Mouse (Mus musculus) heart, postnatal 0 days (tissue): ENCODE measurements around the gene Dennd2a. TPM values are rescaled to one million over a fixed set of nuclear protein-coding genes. Genes with fewer than 3 reads are reported as not detected.

ENCODE experiments used
- ATAC-seq: fragments of 200-750 bp; cut with Nextera tagmentation; 2 replicates; pipeline ENCODE4 v1.8.0; 2017; ENCODE audit warnings: low read depth, moderate number of reproducible peaks, moderate library complexity; ENCODE audit not compliant: insufficient read depth
- DNase-seq: peaks from one replicate; pipeline ENCODE4 v3.0.0-alpha.2; 2016; ENCODE audit warnings: low spot score
- H3K27ac ChIP-seq: fragments of 300-500 bp; sonication (generic); 2 replicates; pipeline ENCODE4 v1.5.1; 2014; ENCODE audit warnings: low read depth, mild to moderate bottlenecking
- H3K27me3 ChIP-seq: fragments of 300-500 bp; sonication (generic); 2 replicates; pipeline ENCODE4 v1.6.1; 2014; ENCODE audit warnings: low read length, mixed read lengths; ENCODE audit not compliant: control insufficient read depth, insufficient read depth
- H3K36me3 ChIP-seq: fragments of 300-500 bp; sonication (generic); replicated peaks from 2 replicates; pipeline ENCODE4 v1.6.1; 2014; ENCODE audit warnings: low read length, mixed read lengths; ENCODE audit not compliant: control insufficient read depth, insufficient read depth
- H3K4me1 ChIP-seq: fragments of 300-500 bp; sonication (generic); 2 replicates; pipeline ENCODE4 v1.6.1; 2014; ENCODE audit warnings: antibody characterized with exemption; ENCODE audit not compliant: control insufficient read depth, insufficient read depth
- H3K4me2 ChIP-seq: fragments of 300-500 bp; sonication (generic); 2 replicates; pipeline ENCODE4 v1.6.1; 2014; ENCODE audit warnings: low read depth, mild to moderate bottlenecking, low read length, moderate library complexity
- H3K4me3 ChIP-seq: fragments of 300-500 bp; sonication (generic); 2 replicates; pipeline ENCODE4 v1.5.1; 2014; ENCODE audit warnings: low read depth, low read length
- H3K9ac ChIP-seq: fragments of 300-500 bp; sonication (generic); replicated peaks from 2 replicates; pipeline ENCODE4 v1.6.1; 2014; ENCODE audit warnings: low read depth, low read length, mixed read lengths
- H3K9me3 ChIP-seq: fragments of 300-500 bp; sonication (generic); replicated peaks from 2 replicates; pipeline ENCODE4 v1.6.1; 2016; ENCODE audit warnings: low read length; ENCODE audit not compliant: control insufficient read depth
- CTCF ChIP-seq: IDR thresholded peaks from 2 replicates; pipeline ENCODE4 v1.5.1; 2016; ENCODE audit warnings: antibody characterized with exemption, control low read depth, low read depth
- EP300 ChIP-seq: IDR thresholded peaks from 2 replicates; pipeline ENCODE4 v1.6.1; 2016; ENCODE audit warnings: antibody characterized with exemption, low read depth
- WGBS: fragments of 180-500 bp; shearing (Covaris S2); extraction: QIAGEN DNeasy Blood & Tissue Kit; methylation state at CpG from one replicate; pipeline ENCODE4 v1.1.7; 2014; 5-methylcytosine and 5-hydroxymethylcytosine counted together
- polyA plus RNA-seq: library from polyadenylated mRNA; unstranded; fragments of >200 nt; fragmentation: Nextera tagmentation; extraction: Ambion mirVana; gene quantifications from 2 replicates; pipeline ENCODE4 v1.2.1, GENCODE M21; 2015
- total RNA-seq: library from RNA; depleted of rRNA; stranded (reverse); fragments of >200 nt; gene quantifications from 2 replicates; pipeline ENCODE4 v1.2.3, GENCODE M21; 2014; ENCODE audit warnings: low replicate concordance

Gene Dennd2a
- total and polyA plus RNA-seq, 2 experiments from 2014 or later = 5.5 to 9.0 TPM

DNA sequence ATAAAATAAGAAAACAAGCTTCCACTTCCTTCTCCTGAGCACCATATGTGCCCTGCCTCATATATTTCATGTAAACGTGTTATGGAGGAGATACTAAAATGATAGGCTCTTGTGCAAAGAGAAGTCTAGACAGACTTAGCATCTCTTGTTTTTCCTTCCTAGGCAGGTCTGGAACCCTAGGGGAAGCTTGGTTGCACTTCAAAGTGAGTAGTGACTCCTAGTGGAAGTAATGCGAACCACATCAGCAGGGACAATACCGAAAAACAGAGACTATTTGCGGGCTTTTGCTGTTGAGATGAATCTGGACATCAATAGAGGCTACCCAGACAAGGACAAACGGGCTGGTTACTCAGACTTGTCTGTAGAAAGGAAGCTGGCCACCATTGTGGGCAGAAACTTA is 9.9 kb upstream of the Dennd2a start:
- ATAC-seq (no peak), DNase-seq (no peak)
- TF ChIP-seq EP300 (no peak), CTCF (peak; percentile 80)
- Histone ChIP-seq H3K9ac (no peak overlapping the region), H3K36me3 (no peaks in the 10 kb centered on the region), H3K4me2 (no peak overlapping the region), H3K27me3 (no peaks in the 10 kb centered on the region), H3K9me3 (no peaks in the 10 kb centered on the region), H3K4me1 (no peaks in the 10 kb centered on the region), H3K27ac (no peak overlapping the region), H3K4me3 (no peak overlapping the region)
- WGBS = 6% methylated on average over 5 of the region's 5 CpGs

DNA sequence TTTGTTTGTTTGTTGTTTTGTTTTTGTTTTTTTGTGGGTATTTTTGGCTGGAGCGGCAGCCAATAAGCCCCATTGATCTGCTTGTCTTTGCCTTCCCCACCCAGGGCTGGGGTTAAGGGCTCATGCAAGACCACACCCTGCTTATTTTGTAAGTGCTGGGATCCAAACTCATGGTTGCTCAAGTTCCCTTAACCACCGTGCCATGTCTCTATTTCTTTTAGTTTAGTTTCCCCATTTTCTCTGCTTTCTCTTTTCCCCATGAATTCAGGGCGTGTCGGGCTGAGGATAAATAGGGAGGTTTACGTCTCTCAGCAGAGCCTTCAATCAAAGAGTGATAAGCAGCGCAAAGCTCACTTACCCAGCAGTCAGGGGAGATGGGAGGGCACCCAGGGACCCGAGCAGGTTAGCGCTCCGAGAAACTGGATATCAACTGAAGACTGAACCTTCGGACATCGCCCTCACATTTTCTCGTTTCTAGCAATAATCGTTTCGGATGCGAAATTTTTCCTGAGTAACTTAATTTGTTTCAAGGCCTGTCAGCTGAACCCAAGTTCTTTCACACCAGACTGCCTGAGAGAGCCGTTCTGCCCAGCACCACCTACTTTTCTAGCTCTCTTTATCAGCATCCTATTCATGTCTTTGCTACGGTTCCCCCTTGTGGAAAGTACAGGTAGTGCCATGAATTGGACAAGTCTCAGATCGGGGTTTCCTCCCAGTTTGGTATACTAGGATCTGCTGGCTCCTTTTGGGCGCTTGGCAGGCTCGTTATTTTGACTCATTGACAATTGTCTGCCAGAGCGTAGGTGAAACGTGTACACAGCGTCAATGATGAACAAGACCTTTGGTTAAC is 4.7 kb upstream of the Dennd2a start:
- no peak for TF ChIP-seq EP300
- TF ChIP-seq CTCF = peak; percentile 97
- 0 out of 2 replicates have a peak overlapping the region, but pooled peaks have one; percentile 9 for H3K4me3 ChIP-seq
- no peak overlapping the region for H3K9ac ChIP-seq
- peak; percentile 89 for DNase-seq
- H3K27ac ChIP-seq = no peak overlapping the region
- 12% methylated on average over 23 of the region's 23 CpGs for WGBS
- H3K4me2 ChIP-seq = peak overlapping the region; percentile 57
- H3K9me3 ChIP-seq = no peaks in the 10 kb centered on the region
- no peaks in the 10 kb centered on the region for H3K4me1 ChIP-seq
- H3K27me3 ChIP-seq = no peaks in the 10 kb centered on the region
- no peaks in the 10 kb centered on the region for H3K36me3 ChIP-seq
- ATAC-seq = peak; percentile 68; the same call in 1 of the 2 replicates

DNA sequence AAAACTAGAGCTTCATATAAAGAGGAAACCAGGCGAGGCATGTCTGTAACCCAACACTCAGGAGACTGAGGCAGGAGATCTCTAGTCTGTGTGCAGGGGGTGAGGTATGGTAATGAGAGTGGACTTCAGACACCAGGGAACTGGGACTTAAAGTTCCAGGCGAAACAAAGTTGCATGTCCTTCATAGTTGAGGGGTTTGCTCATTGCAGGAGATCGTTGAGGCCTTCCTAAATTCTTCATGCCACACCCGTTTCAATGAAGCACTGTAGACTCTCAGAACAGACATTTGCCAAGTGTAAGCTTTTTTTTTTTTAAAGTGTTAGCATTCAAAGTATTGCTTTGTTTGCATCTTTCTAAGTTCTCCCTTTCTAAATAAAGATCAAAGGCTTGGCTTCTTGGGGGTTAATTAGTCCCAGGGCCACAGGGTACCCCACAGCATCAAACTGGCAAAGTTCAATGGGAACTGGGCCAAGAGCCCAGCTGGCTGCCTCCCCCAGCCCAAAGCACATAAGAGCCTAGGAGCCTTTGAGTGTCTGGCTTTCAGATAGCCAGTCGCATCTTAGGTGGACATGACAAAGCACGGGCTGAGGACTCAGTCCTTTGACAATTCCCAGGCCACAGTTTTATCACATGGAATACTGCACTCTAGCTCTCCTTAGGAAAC is 1.7 kb upstream of the Dennd2a start:
- TF ChIP-seq CTCF = no peak
- no peak for TF ChIP-seq EP300
- DNase-seq = no peak
- Histone ChIP-seq H3K4me3 (no peak overlapping the region), H3K27ac (no peak overlapping the region), H3K4me2 (no peak overlapping the region), H3K9ac (no peak overlapping the region), H3K27me3 (no peaks in the 10 kb centered on the region), H3K4me1 (no peaks in the 10 kb centered on the region), H3K9me3 (no peaks in the 10 kb centered on the region), H3K36me3 (no peaks in the 10 kb centered on the region)
- no peak for ATAC-seq
- 69% methylated on average over 6 of the region's 6 CpGs for WGBS

DNA sequence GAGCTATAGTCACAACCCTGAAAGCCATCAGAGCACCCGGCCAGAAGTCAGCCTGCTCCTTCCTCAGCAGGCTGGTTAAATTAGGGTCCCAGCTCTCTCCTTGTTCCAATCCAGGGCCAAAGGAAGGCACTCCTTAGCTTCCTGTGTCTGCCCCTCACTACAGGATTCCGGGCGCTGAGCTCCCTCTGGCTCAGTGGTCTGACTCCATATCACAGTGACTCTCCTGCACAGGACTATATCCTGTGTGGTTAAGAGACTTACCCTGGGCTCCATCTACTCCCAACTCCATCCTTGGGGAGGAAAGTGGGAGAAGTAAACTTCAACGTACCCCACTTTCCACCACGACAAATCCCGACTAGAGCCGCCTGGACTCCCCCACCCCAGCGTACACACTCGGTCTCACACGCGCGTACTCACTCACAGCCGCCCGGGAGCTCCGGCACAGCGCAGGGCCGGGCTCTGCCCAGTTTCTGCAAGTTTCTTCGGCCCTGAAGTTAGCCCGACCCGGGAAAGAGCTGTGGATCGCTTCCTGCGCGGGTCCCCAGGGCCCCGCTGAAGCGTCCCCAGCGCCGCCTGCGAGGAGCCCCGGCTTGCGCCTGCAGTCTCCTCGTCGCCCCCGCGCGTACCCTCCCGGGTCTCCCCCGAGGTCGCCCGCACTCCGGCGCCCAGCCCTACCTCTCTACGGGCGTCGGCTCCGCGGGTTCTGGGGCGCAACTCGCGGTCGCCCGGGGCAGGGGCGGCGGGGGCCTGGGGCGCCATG is 587 bp downstream of the Dennd2a start:
- no peaks in the 10 kb centered on the region for H3K36me3 ChIP-seq
- no peaks in the 10 kb centered on the region for H3K4me1 ChIP-seq
- TF ChIP-seq CTCF (no peak), EP300 (no peak)
- H3K27ac ChIP-seq = peak overlapping the region; percentile 88
- DNase-seq (no peak), ATAC-seq (peak; percentile 66)
- no peaks in the 10 kb centered on the region for H3K9me3 ChIP-seq
- H3K9ac ChIP-seq = peak overlapping the region; percentile 84
- peak overlapping the region; percentile 77 for H3K4me3 ChIP-seq
- H3K27me3 ChIP-seq = no peaks in the 10 kb centered on the region
- peak overlapping the region; percentile 80 for H3K4me2 ChIP-seq
- 1% methylated on average over 51 of the region's 54 CpGs for WGBS

DNA sequence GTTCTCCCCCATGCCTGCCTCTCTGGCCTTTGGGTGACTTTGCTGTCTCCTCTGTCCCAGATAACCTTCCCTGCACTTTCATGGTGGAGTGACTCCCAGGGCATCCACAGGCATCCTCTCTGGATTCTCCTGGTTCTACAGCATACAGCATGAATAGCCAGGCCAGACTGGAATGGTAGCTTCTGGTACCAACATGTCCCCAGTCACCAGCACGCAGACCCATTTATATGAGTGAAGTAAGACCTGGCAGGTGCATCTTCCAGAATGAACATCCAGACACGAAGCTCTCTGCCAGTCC is 2.1 kb downstream of the Dennd2a start:
- no peak for TF ChIP-seq CTCF
- no peak for TF ChIP-seq EP300
- DNase-seq (no peak), ATAC-seq (no peak)
- H3K4me2 ChIP-seq = peak overlapping the region; percentile 80
- no peaks in the 10 kb centered on the region for H3K27me3 ChIP-seq
- H3K36me3 ChIP-seq = no peaks in the 10 kb centered on the region
- H3K9me3 ChIP-seq = no peaks in the 10 kb centered on the region
- no peak overlapping the region for H3K4me3 ChIP-seq
- H3K27ac ChIP-seq = peak overlapping the region; percentile 64; the same call in 1 of the 2 replicates
- H3K4me1 ChIP-seq = no peaks in the 10 kb centered on the region
- WGBS = 65% methylated on average over 2 of the region's 2 CpGs
- H3K9ac ChIP-seq = no peak overlapping the region
